Mouse (Mus musculus): ENCODE results near the gene Csrnp1. TPM values are rescaled to one million over a fixed set of nuclear protein-coding genes. Genes with fewer than 3 reads are reported as not detected.
A peak's percentile ranks its signal among the peaks of the same experiment; 100 is the strongest.

The Csrnp1 gene
- polyA plus RNA-seq, 1 experiment from 2014 or later = 5.1 TPM

DNA sequence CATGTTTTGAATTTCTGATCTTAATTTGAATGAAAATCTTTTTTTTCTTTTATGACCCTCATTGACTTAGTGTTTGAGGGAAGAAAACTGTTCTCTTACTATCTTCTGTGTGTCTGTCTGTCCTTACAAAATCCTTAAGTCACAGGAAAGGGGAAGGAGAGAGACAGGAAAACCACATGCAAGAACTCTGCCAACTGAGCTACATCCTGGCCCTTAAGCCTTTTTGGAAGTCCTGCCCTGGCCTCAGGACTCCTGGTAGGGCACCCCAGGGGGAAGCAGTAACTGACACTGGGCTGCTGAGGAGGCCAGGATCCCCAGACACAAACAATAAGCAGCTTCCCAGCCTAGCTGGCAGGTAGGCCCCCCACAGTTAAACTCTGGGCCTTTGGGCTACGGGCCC lies 41.1 kb downstream of the Csrnp1 start:
- H3K27me3 ChIP-seq (replicated peaks; ENCODE audit: control insufficient read depth, insufficient read depth, low read length) = no peaks in the 10 kb centered on the region
- H3K4me3 ChIP-seq (ENCODE audit: low read length) = no peak overlapping the region
- no peak for ATAC-seq
- no peak overlapping the region for H3K4me2 ChIP-seq (ENCODE audit: low read depth, low read length)
- H3K27ac ChIP-seq (ENCODE audit: low read length) = no peak overlapping the region
- 59% methylated on average over 1 of the region's 1 CpGs for WGBS
- no peaks in the 10 kb centered on the region for H3K9me3 ChIP-seq (ENCODE audit: control insufficient read depth, low read length)
- no peaks in the 10 kb centered on the region for H3K4me1 ChIP-seq (ENCODE audit: control insufficient read depth, insufficient read depth, low read length)
- H3K9ac ChIP-seq (ENCODE audit: low read depth, low read length) = no peak overlapping the region
- H3K36me3 ChIP-seq (ENCODE audit: control insufficient read depth, insufficient read depth, low read length) = no peaks in the 10 kb centered on the region

DNA sequence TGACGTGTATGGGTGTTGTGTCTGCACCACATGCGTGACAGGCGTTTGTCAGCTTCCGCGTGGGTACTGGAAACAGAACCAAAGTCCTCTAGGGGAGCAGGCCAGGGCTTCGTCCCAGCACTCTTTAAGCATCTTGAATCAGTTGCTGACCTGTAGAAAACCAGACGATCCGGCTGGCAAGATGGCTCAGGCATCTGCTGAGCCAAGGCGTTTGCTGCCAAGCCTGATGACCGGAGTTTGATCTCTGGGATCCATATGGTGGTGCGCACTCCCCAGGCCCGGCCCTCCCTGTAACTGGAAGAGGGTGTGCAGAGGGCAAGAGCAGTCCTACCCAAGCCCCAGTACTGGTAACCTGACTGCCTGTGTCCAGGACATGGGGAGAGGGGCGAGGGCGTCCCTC lies 42.6 kb downstream of the Csrnp1 start:
- 82% methylated on average over 14 of the region's 14 CpGs for WGBS
- H3K9me3 ChIP-seq (ENCODE audit: control insufficient read depth, low read length) = no peaks in the 10 kb centered on the region
- no peak overlapping the region for H3K27ac ChIP-seq (ENCODE audit: low read length)
- 0 out of 2 replicates have a peak overlapping the region, but pooled peaks have one; percentile 29 for H3K9ac ChIP-seq (ENCODE audit: low read depth, low read length)
- H3K4me2 ChIP-seq (ENCODE audit: low read depth, low read length) = no peak overlapping the region
- no peaks in the 10 kb centered on the region for H3K36me3 ChIP-seq (ENCODE audit: control insufficient read depth, insufficient read depth, low read length)
- peaks cover 4% of the 10 kb centered on the region; the same call in 1 of the 2 replicates for H3K4me1 ChIP-seq (ENCODE audit: control insufficient read depth, insufficient read depth, low read length)
- H3K4me3 ChIP-seq (ENCODE audit: low read length) = no peak overlapping the region
- no peak for ATAC-seq
- no peaks in the 10 kb centered on the region for H3K27me3 ChIP-seq (replicated peaks; ENCODE audit: control insufficient read depth, insufficient read depth, low read length)

DNA sequence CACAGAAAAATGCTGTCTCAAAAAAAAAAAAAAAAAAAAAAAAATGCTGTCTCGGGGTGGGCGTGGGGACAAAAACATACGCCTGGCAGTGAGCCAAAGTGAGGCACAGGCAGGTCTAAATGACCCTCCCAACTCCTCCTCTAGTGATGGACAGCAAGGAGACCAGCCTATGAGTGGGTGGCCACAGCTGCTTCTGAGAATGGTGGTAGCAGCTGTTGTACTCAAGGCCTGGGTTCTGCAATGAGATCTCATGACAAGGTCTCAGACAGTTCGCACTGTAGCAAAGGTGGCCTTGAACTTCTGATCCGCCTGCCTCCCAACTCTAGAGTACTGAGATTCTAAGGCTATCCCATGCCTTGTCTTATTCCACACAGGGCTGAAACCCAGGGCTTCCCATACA lies 43.1 kb downstream of the Csrnp1 start:
- no peak overlapping the region for H3K27ac ChIP-seq (ENCODE audit: low read length)
- H3K36me3 ChIP-seq (ENCODE audit: control insufficient read depth, insufficient read depth, low read length) = no peaks in the 10 kb centered on the region
- H3K4me2 ChIP-seq (ENCODE audit: low read depth, low read length) = no peak overlapping the region
- WGBS = 70% methylated on average over 5 of the region's 5 CpGs
- no peak overlapping the region for H3K4me3 ChIP-seq (ENCODE audit: low read length)
- H3K4me1 ChIP-seq (ENCODE audit: control insufficient read depth, insufficient read depth, low read length) = peaks cover 4% of the 10 kb centered on the region; the same call in 1 of the 2 replicates
- no peaks in the 10 kb centered on the region for H3K9me3 ChIP-seq (ENCODE audit: control insufficient read depth, low read length)
- no peak overlapping the region for H3K9ac ChIP-seq (ENCODE audit: low read depth, low read length)
- ATAC-seq = no peak
- no peaks in the 10 kb centered on the region for H3K27me3 ChIP-seq (replicated peaks; ENCODE audit: control insufficient read depth, insufficient read depth, low read length)

DNA sequence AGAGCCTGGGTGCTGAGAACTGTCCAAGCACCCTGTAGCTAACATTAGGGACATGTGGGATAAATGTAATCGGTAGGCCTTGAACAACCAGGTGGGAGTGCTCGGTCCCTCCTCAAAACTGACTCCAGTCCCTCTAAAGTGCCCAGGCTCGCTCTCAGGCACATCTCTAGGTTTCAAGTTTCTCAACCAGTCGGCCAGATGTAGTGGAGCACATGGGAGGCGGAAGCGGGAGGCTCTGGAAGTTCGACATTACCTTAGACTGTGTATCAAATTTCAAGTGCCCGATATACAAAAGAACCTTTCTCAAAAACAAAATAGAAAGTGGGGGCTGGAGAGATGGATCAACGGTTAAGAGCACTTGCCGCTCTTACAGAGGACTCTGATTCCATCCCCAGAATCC lies 44.8 kb downstream of the Csrnp1 start:
- Histone ChIP-seq H3K9me3 (ENCODE audit: control insufficient read depth, low read length) (no peaks in the 10 kb centered on the region), H3K4me3 (ENCODE audit: low read length) (no peak overlapping the region), H3K36me3 (ENCODE audit: control insufficient read depth, insufficient read depth, low read length) (no peaks in the 10 kb centered on the region), H3K27me3 (replicated peaks; ENCODE audit: control insufficient read depth, insufficient read depth, low read length) (no peaks in the 10 kb centered on the region), H3K4me1 (ENCODE audit: control insufficient read depth, insufficient read depth, low read length) (peaks cover 4% of the 10 kb centered on the region; the same call in 1 of the 2 replicates), H3K27ac (ENCODE audit: low read length) (no peak overlapping the region), H3K4me2 (ENCODE audit: low read depth, low read length) (no peak overlapping the region), H3K9ac (ENCODE audit: low read depth, low read length) (no peak overlapping the region)
- WGBS = 71% methylated on average over 10 of the region's 10 CpGs
- ATAC-seq = no peak

DNA sequence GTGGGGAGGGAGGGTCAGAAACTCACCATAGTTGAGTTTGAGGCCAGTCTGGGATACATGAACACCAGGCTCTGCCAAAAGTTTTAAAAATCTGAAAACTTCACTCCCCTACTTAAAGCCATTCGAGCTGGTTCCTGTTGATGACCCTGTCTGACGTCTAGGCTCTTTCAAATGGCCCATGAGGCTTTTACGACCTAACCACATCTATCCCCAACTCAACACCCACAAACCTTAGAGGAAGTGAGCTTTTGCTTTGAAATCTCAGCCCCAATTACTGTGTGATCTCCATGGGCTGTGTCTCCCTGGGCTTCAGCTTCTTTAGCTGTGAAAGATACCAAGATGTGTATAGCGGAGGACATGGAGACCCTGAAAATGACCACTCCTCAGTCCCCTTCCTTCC lies 46.0 kb downstream of the Csrnp1 start:
- H3K4me3 ChIP-seq (ENCODE audit: low read length) = no peak overlapping the region
- no peaks in the 10 kb centered on the region for H3K9me3 ChIP-seq (ENCODE audit: control insufficient read depth, low read length)
- no peaks in the 10 kb centered on the region for H3K27me3 ChIP-seq (replicated peaks; ENCODE audit: control insufficient read depth, insufficient read depth, low read length)
- no peak overlapping the region for H3K9ac ChIP-seq (ENCODE audit: low read depth, low read length)
- 75% methylated on average over 4 of the region's 4 CpGs for WGBS
- H3K4me2 ChIP-seq (ENCODE audit: low read depth, low read length) = no peak overlapping the region
- no peak overlapping the region for H3K27ac ChIP-seq (ENCODE audit: low read length)
- H3K4me1 ChIP-seq (ENCODE audit: control insufficient read depth, insufficient read depth, low read length) = peaks cover 11% of the 10 kb centered on the region; the same call in 1 of the 2 replicates
- no peak for ATAC-seq
- no peaks in the 10 kb centered on the region for H3K36me3 ChIP-seq (ENCODE audit: control insufficient read depth, insufficient read depth, low read length)

DNA sequence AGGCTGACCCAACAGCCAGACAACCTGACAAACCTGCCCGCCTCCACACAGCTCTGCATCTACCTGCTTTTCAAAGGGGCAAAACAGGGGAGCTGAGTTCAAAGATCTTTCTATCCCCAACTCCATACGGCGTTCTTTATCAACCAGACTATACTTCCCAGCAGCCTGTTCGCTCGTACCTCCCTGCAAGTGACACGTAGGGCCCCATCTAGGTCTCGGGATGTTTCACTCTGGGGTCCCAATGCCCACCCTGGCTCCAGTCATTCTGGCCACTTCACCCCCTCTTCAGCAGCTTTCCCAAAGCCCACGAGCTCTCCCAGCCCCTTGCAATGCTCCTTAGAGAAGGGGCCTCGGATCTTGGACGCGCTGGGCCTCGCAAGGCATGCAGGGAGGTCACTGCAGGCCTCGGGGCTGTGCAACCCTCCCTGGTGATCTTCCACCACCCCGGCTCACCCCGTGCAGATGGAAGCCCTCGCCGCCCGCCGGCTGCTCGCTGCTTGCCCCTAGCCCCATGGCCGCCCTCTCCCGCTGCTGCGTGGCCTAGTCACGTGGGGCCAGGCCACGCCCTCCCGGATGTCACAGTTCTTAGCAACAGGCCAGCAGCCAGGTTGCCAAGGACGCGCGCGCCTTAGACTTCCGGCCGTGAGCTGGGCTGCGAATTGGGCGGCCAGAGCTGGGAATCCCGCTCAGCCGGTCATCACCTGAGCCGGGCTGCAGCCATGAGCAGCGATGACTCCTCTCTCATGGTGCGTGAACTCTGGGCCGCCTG lies 47.3 kb downstream of the Csrnp1 start, which contains the start of the genes Gorasp1 and Ttc21a:
Gene Gorasp1 (minus strand): TSS at position 561 of the 769 bp plus-strand sequence.
Gene Ttc21a (plus strand): TSS at position 602 of the 769 bp plus-strand sequence.
- WGBS = 3% methylated on average over 40 of the region's 40 CpGs
- H3K36me3 ChIP-seq (ENCODE audit: control insufficient read depth, insufficient read depth, low read length) = no peaks in the 10 kb centered on the region

DNA sequence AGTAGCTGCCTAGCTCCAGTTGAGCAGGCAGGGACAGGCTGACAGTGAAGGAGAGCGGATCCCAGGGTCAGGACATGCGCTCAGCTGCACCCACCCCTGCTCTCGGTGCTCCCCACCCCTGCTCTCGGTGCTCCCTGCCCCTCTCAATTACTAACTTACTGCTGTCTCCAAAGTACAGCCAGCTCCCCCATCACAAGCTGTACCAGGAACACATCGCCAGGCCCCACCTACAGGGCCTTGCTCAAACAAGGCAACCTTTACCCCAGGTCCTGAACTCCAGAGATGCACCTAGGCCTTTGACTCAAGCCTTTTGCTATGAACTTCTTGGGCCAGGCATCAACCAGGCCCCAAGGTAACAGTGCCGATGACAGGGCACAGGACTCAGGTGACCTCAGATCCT lies 50.8 kb downstream of the Csrnp1 start:
- H3K9ac ChIP-seq (ENCODE audit: low read depth, low read length) = no peak overlapping the region
- no peak overlapping the region for H3K4me2 ChIP-seq (ENCODE audit: low read depth, low read length)
- peaks cover 10% of the 10 kb centered on the region for H3K36me3 ChIP-seq (ENCODE audit: control insufficient read depth, insufficient read depth, low read length)
- 85% methylated on average over 6 of the region's 6 CpGs for WGBS
- peaks cover 18% of the 10 kb centered on the region for H3K4me1 ChIP-seq (ENCODE audit: control insufficient read depth, insufficient read depth, low read length)
- peak overlapping the region; percentile 25; the same call in 1 of the 2 replicates for H3K27ac ChIP-seq (ENCODE audit: low read length)
- no peak overlapping the region for H3K4me3 ChIP-seq (ENCODE audit: low read length)
- H3K27me3 ChIP-seq (replicated peaks; ENCODE audit: control insufficient read depth, insufficient read depth, low read length) = no peaks in the 10 kb centered on the region
- H3K9me3 ChIP-seq (ENCODE audit: control insufficient read depth, low read length) = no peaks in the 10 kb centered on the region
- no peak for ATAC-seq

More for the DNA sequence above, 47.3 kb downstream of the Csrnp1 start, which contains the start of the genes Gorasp1 and Ttc21a:
- H3K4me1 ChIP-seq (ENCODE audit: control insufficient read depth, insufficient read depth, low read length) = peaks cover 18% of the 10 kb centered on the region
- H3K9ac ChIP-seq (ENCODE audit: low read depth, low read length) = peak within 1 kb of the TSS; percentile 92
- no peaks in the 10 kb centered on the region for H3K9me3 ChIP-seq (ENCODE audit: control insufficient read depth, low read length)
- peak within 1 kb of the TSS; percentile 75 for H3K4me2 ChIP-seq (ENCODE audit: low read depth, low read length)
- ATAC-seq = peak; percentile 91
- peak within 1 kb of the TSS; percentile 79 for H3K4me3 ChIP-seq (ENCODE audit: low read length)
- no peaks in the 10 kb centered on the region for H3K27me3 ChIP-seq (replicated peaks; ENCODE audit: control insufficient read depth, insufficient read depth, low read length)
- peak within 1 kb of the TSS; percentile 81 for H3K27ac ChIP-seq (ENCODE audit: low read length)

DNA sequence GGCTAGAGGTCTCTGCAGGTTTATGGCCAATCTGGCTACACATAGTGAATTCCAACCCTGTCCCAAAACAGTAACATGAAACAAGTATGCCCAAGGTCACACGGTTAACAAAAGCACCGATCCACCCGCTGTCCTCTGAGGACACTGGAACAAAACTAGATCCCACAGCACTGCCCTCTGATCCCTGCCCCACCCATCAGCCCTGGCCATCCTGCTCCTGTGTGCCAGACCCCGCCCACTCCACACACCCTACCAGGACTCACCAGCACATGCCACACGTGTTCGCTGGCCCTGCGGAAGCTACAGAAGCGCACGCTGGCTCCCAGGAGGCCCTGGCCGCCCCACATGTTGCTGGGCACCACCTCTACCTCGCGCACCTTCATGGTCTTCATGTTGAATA lies 52.1 kb downstream of the Csrnp1 start:
- Histone ChIP-seq H3K36me3 (ENCODE audit: control insufficient read depth, insufficient read depth, low read length) (peaks cover 21% of the 10 kb centered on the region), H3K4me2 (ENCODE audit: low read depth, low read length) (no peak overlapping the region), H3K27me3 (replicated peaks; ENCODE audit: control insufficient read depth, insufficient read depth, low read length) (no peaks in the 10 kb centered on the region), H3K27ac (ENCODE audit: low read length) (peak overlapping the region; percentile 61; the same call in 1 of the 2 replicates), H3K4me3 (ENCODE audit: low read length) (no peak overlapping the region), H3K4me1 (ENCODE audit: control insufficient read depth, insufficient read depth, low read length) (peaks cover 15% of the 10 kb centered on the region), H3K9me3 (ENCODE audit: control insufficient read depth, low read length) (no peaks in the 10 kb centered on the region), H3K9ac (ENCODE audit: low read depth, low read length) (0 out of 2 replicates have a peak overlapping the region, but pooled peaks have one; percentile 4)
- ATAC-seq = peak; percentile 84
- 74% methylated on average over 12 of the region's 12 CpGs for WGBS

DNA sequence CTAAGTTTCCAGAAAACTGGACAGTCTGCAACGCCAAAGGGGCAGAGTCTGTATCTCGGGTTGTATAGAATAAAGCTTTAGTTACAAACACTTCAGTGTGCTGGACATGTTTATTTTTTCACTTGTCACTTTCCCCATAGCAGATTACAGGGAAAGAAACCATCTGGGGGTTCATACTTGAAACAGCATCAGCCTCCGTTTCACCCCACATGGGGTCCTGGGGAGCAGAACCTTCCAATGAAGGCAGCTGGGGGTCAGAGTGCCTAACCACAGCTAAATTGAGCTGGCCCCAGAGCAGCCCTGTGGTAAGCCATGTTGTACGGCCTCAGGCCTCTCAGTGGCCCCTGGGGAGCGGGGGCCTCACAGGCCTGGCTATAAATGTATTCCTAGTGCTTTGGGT lies 58.0 kb downstream of the Csrnp1 start:
- Histone ChIP-seq H3K9ac (ENCODE audit: low read depth, low read length) (no peak overlapping the region), H3K27me3 (replicated peaks; ENCODE audit: control insufficient read depth, insufficient read depth, low read length) (no peaks in the 10 kb centered on the region), H3K4me2 (ENCODE audit: low read depth, low read length) (no peak overlapping the region), H3K4me1 (ENCODE audit: control insufficient read depth, insufficient read depth, low read length) (peaks cover 3% of the 10 kb centered on the region; the same call in 1 of the 2 replicates), H3K36me3 (ENCODE audit: control insufficient read depth, insufficient read depth, low read length) (peaks cover 29% of the 10 kb centered on the region), H3K4me3 (ENCODE audit: low read length) (no peak overlapping the region), H3K9me3 (ENCODE audit: control insufficient read depth, low read length) (no peaks in the 10 kb centered on the region), H3K27ac (ENCODE audit: low read length) (peak overlapping the region; percentile 28; the same call in 1 of the 2 replicates)
- WGBS = 66% methylated on average over 5 of the region's 5 CpGs
- ATAC-seq = peak; percentile 19

Data from intestine, embryonic 16.5 days (tissue).